Mouse (Mus musculus): ENCODE data around the gene Syt13. TPM values are rescaled to one million over a fixed set of nuclear protein-coding genes. Genes with fewer than 3 reads are reported as not detected.
A peak's percentile ranks its signal among the peaks of the same experiment; 100 is the strongest.

Gene Syt13
- polyA plus RNA-seq, 1 experiment = 125 TPM

- Histone ChIP-seq H3K79me2 (ENCODE audit: control insufficient read depth, insufficient read depth) (peaks cover 66% of the 10 kb centered on the region), H3K36me3 (ENCODE audit: control insufficient read depth, insufficient read depth) (peaks cover 31% of the 10 kb centered on the region), H3K4me3 (ENCODE audit: insufficient read depth, poor library complexity, severe bottlenecking) (peak overlapping the region; percentile 74), H3K27me3 (ENCODE audit: control insufficient read depth, insufficient read depth, insufficient read length) (no peaks in the 10 kb centered on the region), H3ac (ENCODE audit: control insufficient read depth, insufficient read length, low read depth) (peak overlapping the region; percentile 70), H3K79me3 (ENCODE audit: low read depth) (peaks cover 54% of the 10 kb centered on the region)
- no peak for TF ChIP-seq MYOD1 (IDR thresholded peaks at IDR 0.05; ENCODE audit: control insufficient read depth, insufficient read length, low read depth)
- TF ChIP-seq MAX (IDR thresholded peaks at IDR 0.05) = no peak
- no peak for TF ChIP-seq FOSL1 (IDR thresholded peaks at IDR 0.05; ENCODE audit: insufficient read depth, low read length, poor library complexity, severe bottlenecking)
- no peak for TF ChIP-seq MYOG (IDR thresholded peaks at IDR 0.05; ENCODE audit: control insufficient read depth, extremely low read depth, insufficient read length)
- no peak for TF ChIP-seq CEBPB (IDR thresholded peaks at IDR 0.05; ENCODE audit: low read depth)
- no peak for TF ChIP-seq USF1 (IDR thresholded peaks at IDR 0.05; ENCODE audit: low read depth)
- TF ChIP-seq CTCF (IDR thresholded peaks at IDR 0.05; ENCODE audit: control insufficient read depth, insufficient read depth, insufficient read length) = no peak
Observed at GRCm38 (mm10) chr2:92915659-92916631, 1.0 kb downstream of the Syt13 start.

- no peak overlapping the region for H3ac ChIP-seq (ENCODE audit: control insufficient read depth, insufficient read length, low read depth)
- peaks cover 69% of the 10 kb centered on the region for H3K79me3 ChIP-seq (ENCODE audit: low read depth)
- peaks cover 82% of the 10 kb centered on the region for H3K79me2 ChIP-seq (ENCODE audit: control insufficient read depth, insufficient read depth)
- no peaks in the 10 kb centered on the region for H3K27me3 ChIP-seq (ENCODE audit: control insufficient read depth, insufficient read depth, insufficient read length)
- H3K36me3 ChIP-seq (ENCODE audit: control insufficient read depth, insufficient read depth) = peaks cover 47% of the 10 kb centered on the region
- TF ChIP-seq USF1 (IDR thresholded peaks at IDR 0.05; ENCODE audit: low read depth) = no peak
- no peak for TF ChIP-seq CTCF (IDR thresholded peaks at IDR 0.05; ENCODE audit: control insufficient read depth, insufficient read depth, insufficient read length)
- no peak for TF ChIP-seq FOSL1 (IDR thresholded peaks at IDR 0.05; ENCODE audit: insufficient read depth, low read length, poor library complexity, severe bottlenecking)
- no peak for TF ChIP-seq MAX (IDR thresholded peaks at IDR 0.05)
- TF ChIP-seq CEBPB (IDR thresholded peaks at IDR 0.05; ENCODE audit: low read depth) = no peak
- no peak for TF ChIP-seq MYOG (IDR thresholded peaks at IDR 0.05; ENCODE audit: control insufficient read depth, extremely low read depth, insufficient read length)
- no peak for TF ChIP-seq MYOD1 (IDR thresholded peaks at IDR 0.05; ENCODE audit: control insufficient read depth, insufficient read length, low read depth)
- no peak overlapping the region for H3K4me3 ChIP-seq (ENCODE audit: insufficient read depth, poor library complexity, severe bottlenecking)
Observed at GRCm38 (mm10) chr2:92917405-92918142, 2.7 kb downstream of the Syt13 start.

GRCm38 (mm10) chr2:92920709-92921108 is 5.8 kb downstream of the Syt13 start:
- no peak for TF ChIP-seq MAX (IDR thresholded peaks at IDR 0.05)
- no peak for TF ChIP-seq USF1 (IDR thresholded peaks at IDR 0.05; ENCODE audit: low read depth)
- TF ChIP-seq MYOG (IDR thresholded peaks at IDR 0.05; ENCODE audit: control insufficient read depth, extremely low read depth, insufficient read length) = no peak
- no peak for TF ChIP-seq CEBPB (IDR thresholded peaks at IDR 0.05; ENCODE audit: low read depth)
- TF ChIP-seq CTCF (IDR thresholded peaks at IDR 0.05; ENCODE audit: control insufficient read depth, insufficient read depth, insufficient read length) = no peak
- no peak for TF ChIP-seq FOSL1 (IDR thresholded peaks at IDR 0.05; ENCODE audit: insufficient read depth, low read length, poor library complexity, severe bottlenecking)
- no peak for TF ChIP-seq MYOD1 (IDR thresholded peaks at IDR 0.05; ENCODE audit: control insufficient read depth, insufficient read length, low read depth)
- Histone ChIP-seq H3ac (ENCODE audit: control insufficient read depth, insufficient read length, low read depth) (no peak overlapping the region), H3K27me3 (ENCODE audit: control insufficient read depth, insufficient read depth, insufficient read length) (no peaks in the 10 kb centered on the region), H3K79me2 (ENCODE audit: control insufficient read depth, insufficient read depth) (peaks cover 100% of the 10 kb centered on the region), H3K79me3 (ENCODE audit: low read depth) (peaks cover 85% of the 10 kb centered on the region), H3K36me3 (ENCODE audit: control insufficient read depth, insufficient read depth) (peaks cover 76% of the 10 kb centered on the region), H3K4me3 (ENCODE audit: insufficient read depth, poor library complexity, severe bottlenecking) (no peak overlapping the region)

DNA sequence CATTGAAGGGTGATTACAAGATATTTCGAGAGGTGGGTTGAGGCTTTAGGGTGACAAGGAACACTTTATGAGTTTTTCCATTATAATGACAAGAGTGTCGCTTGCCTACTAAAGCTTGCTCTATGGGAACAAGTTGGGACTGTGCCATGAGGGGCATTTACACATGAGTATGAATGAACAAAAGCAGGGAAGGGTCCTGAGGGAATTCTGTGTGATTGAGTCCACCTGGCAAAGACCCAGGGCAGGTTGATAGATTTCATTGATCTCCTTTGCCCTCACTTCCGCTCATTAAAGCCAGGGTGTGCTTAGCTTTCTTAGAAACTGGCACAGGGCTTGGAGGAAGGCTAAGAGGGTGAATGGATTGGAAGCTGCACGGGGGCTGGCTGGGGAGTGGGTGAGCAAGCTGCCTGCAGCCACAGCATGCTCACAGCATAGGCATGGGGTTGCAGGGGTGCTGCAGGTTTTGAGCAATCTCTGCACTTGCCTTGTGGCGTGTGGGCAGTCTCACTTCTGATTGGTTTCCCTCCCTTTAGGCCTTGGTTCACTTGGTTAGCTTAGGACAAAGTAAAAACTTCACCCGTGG is 9.9 kb downstream of the Syt13 start:
- H3K4me3 ChIP-seq (ENCODE audit: insufficient read depth, poor library complexity, severe bottlenecking) = no peak overlapping the region
- H3K79me3 ChIP-seq (ENCODE audit: low read depth) = peaks cover 57% of the 10 kb centered on the region
- TF ChIP-seq CTCF (IDR thresholded peaks at IDR 0.05; ENCODE audit: control insufficient read depth, insufficient read depth, insufficient read length) (no peak), CEBPB (IDR thresholded peaks at IDR 0.05; ENCODE audit: low read depth) (no peak), FOSL1 (IDR thresholded peaks at IDR 0.05; ENCODE audit: insufficient read depth, low read length, poor library complexity, severe bottlenecking) (no peak), USF1 (IDR thresholded peaks at IDR 0.05; ENCODE audit: low read depth) (no peak), MYOG (IDR thresholded peaks at IDR 0.05; ENCODE audit: control insufficient read depth, extremely low read depth, insufficient read length) (no peak), MAX (IDR thresholded peaks at IDR 0.05) (no peak), MYOD1 (IDR thresholded peaks at IDR 0.05; ENCODE audit: control insufficient read depth, insufficient read length, low read depth) (no peak)
- no peak overlapping the region for H3ac ChIP-seq (ENCODE audit: control insufficient read depth, insufficient read length, low read depth)
- H3K36me3 ChIP-seq (ENCODE audit: control insufficient read depth, insufficient read depth) = peaks cover 87% of the 10 kb centered on the region
- no peaks in the 10 kb centered on the region for H3K27me3 ChIP-seq (ENCODE audit: control insufficient read depth, insufficient read depth, insufficient read length)
- peaks cover 94% of the 10 kb centered on the region for H3K79me2 ChIP-seq (ENCODE audit: control insufficient read depth, insufficient read depth)

DNA sequence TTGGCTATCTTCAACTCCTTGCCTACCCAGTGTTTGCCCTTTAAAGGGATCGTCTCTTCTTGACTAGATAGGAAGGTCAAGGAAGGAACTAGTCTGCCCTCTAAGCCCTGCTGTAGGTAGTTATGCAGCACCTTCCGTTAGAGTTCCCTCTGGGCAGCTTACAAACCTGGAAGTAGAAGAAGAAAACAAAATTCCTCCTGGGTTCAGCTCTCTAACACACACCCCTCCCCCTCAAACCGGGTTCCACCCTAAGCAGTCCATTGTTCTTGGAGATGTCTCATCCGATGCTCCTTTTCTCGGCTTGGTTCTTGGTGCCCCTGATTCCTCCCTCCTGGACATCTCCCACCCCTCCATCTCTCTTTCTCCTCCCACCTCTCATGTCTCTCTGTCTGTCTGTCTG is 14.8 kb downstream of the Syt13 start:
- H3ac ChIP-seq (ENCODE audit: control insufficient read depth, insufficient read length, low read depth) = no peak overlapping the region
- H3K36me3 ChIP-seq (ENCODE audit: control insufficient read depth, insufficient read depth) = peaks cover 78% of the 10 kb centered on the region
- TF ChIP-seq MYOD1 (IDR thresholded peaks at IDR 0.05; ENCODE audit: control insufficient read depth, insufficient read length, low read depth) = no peak
- no peak for TF ChIP-seq MAX (IDR thresholded peaks at IDR 0.05)
- TF ChIP-seq MYOG (IDR thresholded peaks at IDR 0.05; ENCODE audit: control insufficient read depth, extremely low read depth, insufficient read length) = no peak
- TF ChIP-seq USF1 (IDR thresholded peaks at IDR 0.05; ENCODE audit: low read depth) = no peak
- no peak for TF ChIP-seq CTCF (IDR thresholded peaks at IDR 0.05; ENCODE audit: control insufficient read depth, insufficient read depth, insufficient read length)
- TF ChIP-seq CEBPB (IDR thresholded peaks at IDR 0.05; ENCODE audit: low read depth) = no peak
- TF ChIP-seq FOSL1 (IDR thresholded peaks at IDR 0.05; ENCODE audit: insufficient read depth, low read length, poor library complexity, severe bottlenecking) = no peak
- peaks cover 28% of the 10 kb centered on the region for H3K79me3 ChIP-seq (ENCODE audit: low read depth)
- H3K79me2 ChIP-seq (ENCODE audit: control insufficient read depth, insufficient read depth) = peaks cover 92% of the 10 kb centered on the region
- no peaks in the 10 kb centered on the region for H3K27me3 ChIP-seq (ENCODE audit: control insufficient read depth, insufficient read depth, insufficient read length)
- H3K4me3 ChIP-seq (ENCODE audit: insufficient read depth, poor library complexity, severe bottlenecking) = no peak overlapping the region

Measured in C2C12 (cell line).